Mouse (Mus musculus): ENCODE data around the gene Ap2m1.

The Ap2m1 gene

DNA sequence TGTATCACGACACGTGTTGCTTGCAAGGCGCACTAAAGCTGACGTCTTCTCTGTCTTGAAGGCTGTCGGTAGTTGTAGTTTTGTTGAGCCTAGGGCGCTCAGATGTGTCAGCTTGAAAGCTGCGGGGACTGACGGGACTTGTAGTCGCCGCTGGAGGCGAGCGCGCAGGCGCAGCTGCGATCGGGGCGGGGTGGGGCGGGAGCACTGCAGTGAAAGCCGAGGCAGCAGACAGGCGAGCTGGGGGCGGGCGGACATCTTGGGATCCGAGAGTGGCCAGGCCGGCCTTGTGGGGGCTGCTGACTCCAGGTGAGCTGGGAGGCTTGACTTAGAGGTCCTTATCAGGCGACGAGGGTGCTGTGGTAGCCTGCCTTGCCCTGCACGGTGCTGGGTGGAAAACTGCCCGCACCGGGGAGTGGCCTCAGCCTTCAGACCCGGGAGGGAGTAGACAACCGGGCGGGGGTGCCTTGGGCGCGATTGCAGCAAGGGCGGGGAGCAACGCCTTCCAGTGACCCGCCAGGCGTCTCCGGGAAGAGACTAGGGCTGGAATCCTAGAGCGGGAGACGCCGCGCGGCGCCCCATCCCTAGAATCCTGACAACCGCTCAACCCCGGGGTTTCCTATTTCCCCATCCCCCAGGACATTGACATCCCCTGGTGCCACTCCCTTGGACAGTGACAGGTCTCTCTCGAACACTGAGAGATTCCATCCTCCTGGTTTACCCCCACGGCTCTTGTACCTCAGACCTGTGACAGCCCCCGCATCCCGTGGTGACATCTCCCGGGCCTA lies at the start of gene Ap2m1:
Gene Ap2m1, plus strand, starts transcription at position 183 of the 785 bp plus-strand sequence.
- in situ Hi-C loops (cut with MboI, MseI) = no loop called here

- in situ Hi-C loops (cut with MboI, MseI) = loop anchor here (10.0 kb wide), 1 partner anchor 171 kb away; no protein-coding TSS in a partner anchor
These were observed 49.2 kb upstream of the Ap2m1 start for GRCm38 (mm10) chr16:20486048-20486447.

GRCm38 (mm10) chr16:20488151-20488550 lies 47.1 kb upstream of the Ap2m1 start:
- in situ Hi-C loops (cut with MboI, MseI) = loop anchor here (10.0 kb wide), 1 partner anchor 173 kb away; no protein-coding TSS in a partner anchor

GRCm38 (mm10) chr16:20488751-20489150 lies 46.5 kb upstream of the Ap2m1 start:
- in situ Hi-C loops (cut with MboI, MseI) = loop anchor here (10.0 kb wide), 1 partner anchor 174 kb away; no protein-coding TSS in a partner anchor

DNA sequence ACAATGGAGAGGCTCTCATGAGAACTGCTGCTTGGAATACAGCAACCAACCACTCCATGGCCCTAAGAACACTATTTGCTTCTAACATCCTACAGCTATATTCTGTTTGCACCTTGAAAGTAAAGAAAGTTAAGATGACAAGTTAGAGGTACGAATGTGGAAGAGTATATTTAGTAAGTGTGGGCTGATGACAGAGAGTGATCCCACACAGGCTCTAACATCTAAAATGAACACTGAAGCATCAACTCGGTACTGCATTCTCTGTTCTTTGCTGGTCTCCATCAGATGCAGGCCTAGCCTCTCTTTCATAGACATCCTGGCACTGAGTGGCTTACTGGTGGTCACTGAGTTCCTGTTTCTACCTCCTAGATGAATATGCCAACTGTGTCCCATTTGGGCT lies 46.0 kb upstream of the Ap2m1 start:
- in situ Hi-C loops (cut with MboI, MseI) = loop anchor here (10.0 kb wide), 1 partner anchor 174 kb away; no protein-coding TSS in a partner anchor

- in situ Hi-C loops (cut with MboI, MseI) = loop anchor here (10.0 kb wide), 1 partner anchor 124 kb away; the partner anchor contains the start of genes Alg3, Eef1akmt4 and Gm49333
These were observed 44.7 kb upstream of the Ap2m1 start for GRCm38 (mm10) chr16:20490581-20490980.

DNA sequence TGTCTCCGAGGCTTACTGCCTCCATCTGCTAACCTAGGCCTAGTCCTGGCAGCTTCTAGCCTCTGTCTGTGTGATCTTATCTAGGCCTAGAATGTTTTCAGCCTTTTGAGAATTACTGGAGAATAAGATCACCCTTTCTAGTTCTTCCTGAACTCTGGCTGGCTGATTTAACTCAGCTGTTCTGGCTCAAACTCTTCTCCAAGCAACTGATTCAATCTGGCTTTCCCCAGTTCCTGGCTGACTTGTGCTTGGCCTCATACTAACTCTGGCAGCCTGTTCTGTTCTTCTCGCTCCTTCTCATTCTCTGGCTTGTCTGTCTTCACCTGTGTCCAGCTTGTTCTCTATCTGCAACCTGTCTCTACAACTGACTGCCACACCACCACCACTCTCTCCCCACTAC lies 44.0 kb upstream of the Ap2m1 start:
- in situ Hi-C loops (cut with MboI, MseI) = loop anchor here (10.0 kb wide), 1 partner anchor 124 kb away; the partner anchor contains the start of genes Alg3, Eef1akmt4 and Gm49333

DNA sequence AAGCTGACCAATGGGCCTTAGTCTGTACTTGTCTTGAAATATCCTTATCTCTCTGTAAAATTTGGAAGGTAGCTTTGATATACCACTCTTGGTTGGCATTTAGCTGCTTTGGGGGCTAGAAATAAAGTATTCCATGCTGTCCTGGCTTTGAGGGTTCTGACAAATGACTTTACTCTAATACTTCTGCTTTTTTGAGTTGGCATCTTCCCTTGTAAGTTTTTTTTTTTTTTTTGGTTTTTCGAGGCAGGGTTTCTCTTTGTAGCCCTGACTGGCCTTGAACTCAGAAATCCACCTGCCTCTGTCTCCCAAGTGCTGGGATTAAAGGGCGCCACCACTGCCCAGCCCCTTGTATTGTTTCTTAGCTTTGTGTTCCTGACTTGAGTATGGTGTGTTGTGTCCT lies 41.8 kb upstream of the Ap2m1 start:
- in situ Hi-C loops (cut with MboI, MseI) = loop anchor here (10.0 kb wide), 1 partner anchor 121 kb away; the partner anchor contains the start of genes Alg3, Eef1akmt4 and Gm49333

- in situ Hi-C loops (cut with MboI, MseI) = loop anchor here (10.0 kb wide), 1 partner anchor 118 kb away; the partner anchor contains the start of genes Alg3, Eef1akmt4 and Gm49333
These were observed 38.3 kb upstream of the Ap2m1 start for GRCm38 (mm10) chr16:20496671-20497600.

GRCm38 (mm10) chr16:20497980-20498676 lies 37.1 kb upstream of the Ap2m1 start:
- in situ Hi-C loops (cut with MboI, MseI) = loop anchor here (10.0 kb wide), 1 partner anchor 117 kb away; the partner anchor contains the start of genes Alg3, Eef1akmt4 and Gm49333

GRCm38 (mm10) chr16:20498677-20499475 lies 36.4 kb upstream of the Ap2m1 start, which contains the start of gene Eif2b5:
Eif2b5 (plus strand) TSS chr16:20498817.
- in situ Hi-C loops (cut with MboI, MseI) = loop anchor here (10.0 kb wide), 1 partner anchor 116 kb away; the partner anchor contains the start of genes Alg3, Eef1akmt4 and Gm49333

GRCm38 (mm10) chr16:20506000-20506399 lies 29.3 kb upstream of the Ap2m1 start:
- in situ Hi-C loops (cut with MboI, MseI) = loop anchor here (5.0 to 10.0 kb wide), 2 partner anchors 139 to 301 kb away; no protein-coding TSS in a partner anchor

DNA sequence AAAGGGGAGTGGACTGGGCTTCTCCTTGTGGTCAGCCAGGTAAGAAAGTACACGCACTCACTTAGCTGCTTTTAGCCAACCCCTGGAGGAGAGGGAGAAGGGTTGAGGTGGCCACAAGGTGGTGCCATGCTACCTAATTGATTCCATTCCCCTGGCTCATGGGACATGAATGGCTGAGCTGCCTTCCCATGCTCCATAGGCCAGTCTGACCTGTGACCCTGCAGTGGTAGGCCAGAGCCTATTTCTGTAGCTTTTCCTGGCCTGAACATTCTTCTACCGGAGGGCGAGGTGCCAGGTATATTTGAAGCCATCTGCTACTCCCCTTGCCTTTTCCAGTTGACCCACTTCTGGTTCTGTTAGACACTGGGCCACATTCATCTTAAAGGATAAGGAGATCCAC lies 25.9 kb upstream of the Ap2m1 start:
- in situ Hi-C loops (cut with MboI, MseI) = loop anchor here (5.0 to 10.0 kb wide), 2 partner anchors 135 to 298 kb away; no protein-coding TSS in a partner anchor

GRCm38 (mm10) chr16:20511277-20511847 lies 23.9 kb upstream of the Ap2m1 start:
- in situ Hi-C loops (cut with MboI, MseI) = no loop called here

DNA sequence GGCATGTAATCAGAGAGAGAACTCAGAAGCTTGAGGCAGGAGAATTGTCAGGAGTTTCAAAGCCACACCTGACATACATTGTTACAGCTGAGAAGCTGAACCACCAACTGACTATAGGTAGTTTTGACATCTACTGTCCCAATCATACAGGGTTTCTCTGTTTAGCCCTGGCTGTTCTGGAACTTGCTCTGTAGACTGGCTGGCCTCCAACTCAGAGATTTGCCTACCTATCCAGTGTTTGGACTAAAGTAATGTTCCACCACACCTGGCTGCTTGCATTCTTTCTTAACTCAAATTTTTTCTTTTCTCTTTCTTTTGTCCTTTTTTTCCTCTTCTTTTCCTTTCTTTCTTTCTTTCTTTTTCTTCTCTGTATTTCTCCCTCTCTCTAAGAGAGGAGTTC lies 19.2 kb upstream of the Ap2m1 start:
- in situ Hi-C loops (cut with MboI, MseI) = no loop called here

DNA sequence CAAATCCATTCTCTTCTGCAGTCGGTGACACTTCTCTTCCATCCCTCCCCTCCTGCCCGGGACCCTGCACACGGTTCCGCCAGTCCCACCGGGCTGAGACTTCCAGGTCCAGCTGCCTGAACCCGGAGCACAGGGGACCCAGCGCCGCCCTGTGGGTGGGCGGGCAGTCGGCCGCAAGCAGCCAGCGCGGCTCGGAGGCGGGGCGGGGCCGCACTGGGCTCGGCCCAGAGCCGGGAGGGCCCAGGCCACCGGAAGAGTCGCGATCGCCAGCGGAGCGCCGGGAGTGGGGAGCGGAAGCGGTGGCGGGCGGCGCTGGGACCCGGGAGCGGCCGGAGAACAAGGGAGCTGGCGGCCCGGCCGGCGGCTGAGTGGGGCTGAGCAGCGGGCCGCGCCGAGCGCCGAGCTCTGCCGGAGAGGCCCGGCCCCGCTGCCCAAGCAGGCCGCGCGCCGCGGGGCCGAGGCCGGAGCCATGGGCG lies 18.5 kb upstream of the Ap2m1 start, which contains the start of gene Dvl3:
Gene Dvl3, plus strand, starts transcription at position 257 of the 476 bp plus-strand sequence.
- in situ Hi-C loops (cut with MboI, MseI) = no loop called here

- in situ Hi-C loops (cut with MboI, MseI) = no loop called here
These were observed 18.1 kb upstream of the Ap2m1 start for GRCm38 (mm10) chr16:20517216-20517615.

- in situ Hi-C loops (cut with MboI, MseI) = no loop called here
These were observed 17.4 kb upstream of the Ap2m1 start for GRCm38 (mm10) chr16:20517701-20518374.

GRCm38 (mm10) chr16:20523886-20524285 lies 11.4 kb upstream of the Ap2m1 start:
- in situ Hi-C loops (cut with MboI, MseI) = no loop called here
